Mouse (Mus musculus): ENCODE measurements around the gene Tubd1. TPM values are rescaled to one million over a fixed set of nuclear protein-coding genes. Genes with fewer than 3 reads are reported as not detected.

Gene Tubd1
- total RNA-seq, 2 experiments from 2014 or later = 5.3 to 6.8 TPM

DNA sequence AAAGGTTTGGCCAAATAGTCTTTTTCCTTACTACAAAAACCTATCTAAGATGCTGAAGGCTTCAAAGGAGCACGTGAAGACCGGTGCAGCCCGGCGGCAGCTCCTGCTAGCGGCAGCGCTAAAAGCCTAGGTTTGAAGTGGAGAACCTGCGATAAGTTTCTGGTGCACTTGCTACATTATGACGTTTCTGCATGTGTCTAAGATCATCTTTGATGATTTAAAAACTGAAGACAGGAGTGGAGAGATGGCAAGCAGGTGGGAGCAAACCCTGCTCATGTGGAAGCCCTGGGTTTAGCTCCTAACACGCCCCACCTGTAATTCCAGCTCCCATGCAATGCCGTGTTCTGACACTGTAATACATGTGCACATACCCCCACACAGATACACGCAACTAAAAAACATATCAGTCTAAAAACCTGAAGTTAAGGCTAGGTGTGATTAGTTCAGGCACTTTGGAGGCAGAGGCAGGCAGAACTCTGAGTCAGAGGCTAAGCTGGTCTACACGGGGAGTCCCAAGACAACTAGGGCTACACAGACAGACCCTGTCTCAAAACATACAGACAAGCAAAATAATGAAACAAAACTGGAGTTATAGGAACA lies 37.3 kb downstream of the Tubd1 start:
- intact Hi-C loops (cut with DNase I) = no loop called here
- no peak for DNase-seq (ENCODE audit: low spot score in 2 of 2)

DNA sequence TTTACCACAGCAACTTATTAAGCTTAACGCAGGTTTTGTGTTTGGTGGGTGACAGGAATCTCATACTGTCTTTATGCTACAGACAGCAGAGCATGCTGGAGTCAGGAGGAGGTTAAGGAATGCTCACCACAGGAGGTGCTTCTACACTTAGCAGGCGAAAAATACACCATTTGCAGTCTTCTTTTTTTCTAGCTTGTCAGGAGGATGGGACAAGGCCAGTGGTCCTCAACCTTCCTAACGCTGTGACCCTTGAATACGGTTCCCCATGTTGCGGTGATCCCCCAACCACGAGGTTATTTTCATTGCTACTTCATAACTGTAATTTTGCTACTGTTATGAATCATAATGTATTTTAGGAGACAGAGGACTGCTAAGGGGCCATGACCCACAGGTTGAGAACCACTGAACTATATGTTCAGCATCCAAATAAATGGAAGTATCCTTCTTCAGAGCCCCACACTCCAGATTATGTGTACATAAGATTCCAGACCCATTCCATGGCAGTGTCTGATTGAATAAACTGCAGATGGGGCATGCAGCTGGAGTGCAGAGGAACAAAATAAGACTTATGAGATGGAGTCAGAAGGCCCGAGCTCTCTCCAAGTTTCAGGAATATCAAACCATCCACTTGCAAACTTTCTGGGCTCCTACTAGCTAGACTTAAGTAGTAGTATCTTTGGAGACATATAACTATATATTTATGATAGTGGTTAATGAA lies 37.9 kb downstream of the Tubd1 start:
- DNase-seq (ENCODE audit: low spot score in 2 of 2) = no peak
- intact Hi-C loops (cut with DNase I) = no loop called here

DNA sequence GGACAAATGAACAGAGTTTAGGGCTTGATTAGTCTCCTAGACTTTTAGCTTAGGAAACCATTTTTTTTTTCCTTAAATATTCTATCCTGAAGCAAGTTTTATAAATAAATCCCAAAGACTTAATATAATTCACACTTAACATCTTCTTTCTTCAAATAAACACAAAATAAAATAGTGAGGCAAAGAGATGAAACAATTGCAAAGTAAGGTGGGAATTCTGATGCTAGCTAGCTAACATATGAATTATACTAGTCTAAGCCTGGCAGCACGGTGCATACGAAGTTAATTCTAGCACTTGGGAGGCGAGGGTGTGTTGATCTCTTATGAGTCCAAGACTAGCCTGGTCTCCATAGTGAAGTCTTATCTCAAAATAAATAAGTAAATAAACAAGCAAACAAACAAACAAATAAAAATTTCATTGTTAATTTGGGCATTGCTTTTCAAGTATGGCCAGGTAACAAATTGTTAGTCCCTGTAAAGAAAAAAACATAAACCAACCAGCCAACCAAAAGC lies 38.6 kb downstream of the Tubd1 start:
- no peak for DNase-seq (ENCODE audit: low spot score in 2 of 2)
- intact Hi-C loops (cut with DNase I) = no loop called here

DNA sequence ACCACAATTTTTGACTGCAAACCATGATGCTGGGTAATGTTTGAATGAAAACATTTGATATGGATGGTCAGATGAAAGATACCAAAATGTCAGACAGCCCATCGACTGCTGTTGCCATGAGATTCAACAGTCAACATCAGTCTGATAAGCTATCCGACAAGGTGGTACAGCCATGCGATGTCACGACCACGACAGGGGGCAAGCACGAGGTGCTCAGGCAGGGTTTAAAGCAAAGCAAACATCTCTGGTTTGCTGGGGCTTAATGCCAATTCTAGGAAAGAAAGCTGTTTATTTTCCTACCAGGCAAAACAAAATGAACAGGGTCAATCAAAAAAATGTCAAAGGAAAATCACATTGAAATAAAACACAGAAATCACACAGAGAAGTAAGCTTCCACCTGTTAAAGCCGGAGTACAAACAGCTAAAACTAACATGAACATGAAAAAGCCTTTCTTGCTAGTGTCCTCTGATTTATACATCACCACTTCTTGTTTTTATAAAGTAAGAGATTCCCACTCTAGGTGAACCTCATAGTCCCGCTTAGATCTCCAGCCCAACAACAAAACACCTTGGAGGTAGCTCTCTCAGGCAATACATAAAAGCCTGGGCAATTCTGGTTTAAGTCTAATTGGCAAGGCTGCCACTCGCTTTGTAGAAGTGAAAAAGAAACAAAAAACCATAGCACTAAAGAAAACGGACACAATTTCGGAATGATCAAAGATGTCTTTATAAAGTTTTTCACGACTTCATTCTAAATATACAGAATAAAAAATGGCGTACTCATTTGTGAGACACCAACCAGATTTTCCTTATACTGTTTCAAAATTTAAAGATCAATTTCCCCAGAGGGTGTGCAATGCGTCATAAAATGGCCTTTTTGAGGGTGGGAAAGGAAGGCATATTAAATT lies 39.5 kb downstream of the Tubd1 start:
- intact Hi-C loops (cut with DNase I) = no loop called here

DNA sequence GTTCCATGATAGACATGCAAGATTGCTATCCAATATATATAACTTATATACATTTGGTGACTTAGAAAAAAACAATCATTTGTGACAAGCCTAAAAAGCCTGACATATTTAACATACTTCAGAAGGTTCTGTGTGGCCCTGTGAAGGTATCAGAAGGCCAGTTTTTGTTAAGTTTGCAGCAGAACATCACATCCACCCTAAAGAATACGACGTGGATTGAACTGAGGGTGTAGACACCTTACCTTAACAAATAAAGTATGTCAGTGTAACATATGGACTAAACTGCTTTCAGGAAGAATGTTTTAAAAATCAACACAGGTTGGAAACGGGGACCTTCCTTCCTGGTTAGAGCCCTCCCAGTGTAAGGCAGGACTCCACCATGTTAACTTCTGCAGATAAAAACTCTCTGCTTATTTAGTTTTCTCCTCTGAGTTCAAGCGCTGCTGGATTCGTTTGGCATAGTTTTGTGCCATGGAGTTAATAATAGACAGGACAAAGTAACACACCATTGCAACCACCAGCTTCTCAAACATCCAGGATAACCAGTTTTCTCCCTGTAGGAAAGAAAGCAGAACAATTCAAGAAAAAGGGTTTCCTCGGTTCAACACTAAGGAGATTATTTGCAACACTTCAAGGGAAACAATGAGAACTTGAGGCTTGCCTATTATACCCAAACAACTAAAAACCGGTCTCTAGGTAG lies 40.3 kb downstream of the Tubd1 start:
- no peak for DNase-seq (ENCODE audit: low spot score in 2 of 2)
- intact Hi-C loops (cut with DNase I) = no loop called here

More for the DNA sequence above, 39.5 kb downstream of the Tubd1 start:
- DNase-seq (ENCODE audit: low spot score in 2 of 2) = no peak

DNA sequence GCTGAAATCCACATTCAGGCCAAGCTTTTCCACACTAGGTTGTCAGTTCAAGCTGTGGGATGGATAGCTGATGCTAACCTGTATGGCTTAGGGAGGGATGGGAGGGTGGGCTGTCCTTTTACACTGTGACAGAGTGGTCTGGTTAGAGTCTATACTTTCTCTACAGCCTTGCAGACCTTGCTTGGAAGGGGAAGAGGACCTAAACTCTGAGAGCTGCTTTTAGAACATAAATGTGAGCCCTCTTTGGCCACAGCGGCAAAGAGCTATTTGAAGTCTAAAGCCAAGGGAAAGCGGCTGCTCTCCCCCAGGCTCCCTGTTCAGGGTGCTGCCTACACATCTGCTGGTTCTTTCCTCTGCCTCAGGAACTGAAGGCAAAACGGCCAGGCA lies 40.8 kb downstream of the Tubd1 start:
- no peak for DNase-seq (ENCODE audit: low spot score in 2 of 2)
- intact Hi-C loops (cut with DNase I) = no loop called here

DNA sequence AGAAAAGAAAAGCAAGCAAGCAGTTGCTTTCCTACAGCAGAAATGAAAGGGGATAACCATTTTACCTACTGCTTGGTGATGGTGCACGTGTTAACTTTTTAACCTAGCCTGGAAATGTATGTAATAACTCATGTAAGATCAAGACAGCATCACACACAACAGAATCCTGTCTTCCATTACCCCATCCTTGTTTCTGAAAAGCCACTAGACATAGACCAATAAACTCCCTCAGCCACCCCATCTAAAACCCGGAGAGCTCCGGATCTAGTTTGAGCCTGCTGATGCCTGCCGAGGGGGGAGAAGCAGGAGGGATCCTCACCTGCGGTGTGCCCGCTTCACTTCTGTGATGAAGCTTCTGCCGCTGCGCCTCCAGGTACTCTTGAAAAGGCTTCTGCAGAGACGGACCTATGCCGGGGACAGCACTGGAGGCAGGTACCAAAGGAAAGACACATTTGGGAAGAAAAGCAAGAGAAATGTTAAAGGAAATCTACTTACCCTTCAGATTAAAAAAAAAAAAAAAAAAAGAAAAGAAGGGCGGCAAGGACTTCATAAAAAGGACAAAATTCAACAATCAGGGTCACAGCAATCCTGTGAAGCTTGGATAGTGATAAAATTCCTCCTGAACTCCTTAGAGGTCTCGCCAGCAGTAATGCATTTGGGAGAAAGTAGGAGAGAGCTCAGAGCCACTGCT lies 41.5 kb downstream of the Tubd1 start:
- intact Hi-C loops (cut with DNase I) = no loop called here
- DNase-seq (ENCODE audit: low spot score in 2 of 2) = no peak

DNA sequence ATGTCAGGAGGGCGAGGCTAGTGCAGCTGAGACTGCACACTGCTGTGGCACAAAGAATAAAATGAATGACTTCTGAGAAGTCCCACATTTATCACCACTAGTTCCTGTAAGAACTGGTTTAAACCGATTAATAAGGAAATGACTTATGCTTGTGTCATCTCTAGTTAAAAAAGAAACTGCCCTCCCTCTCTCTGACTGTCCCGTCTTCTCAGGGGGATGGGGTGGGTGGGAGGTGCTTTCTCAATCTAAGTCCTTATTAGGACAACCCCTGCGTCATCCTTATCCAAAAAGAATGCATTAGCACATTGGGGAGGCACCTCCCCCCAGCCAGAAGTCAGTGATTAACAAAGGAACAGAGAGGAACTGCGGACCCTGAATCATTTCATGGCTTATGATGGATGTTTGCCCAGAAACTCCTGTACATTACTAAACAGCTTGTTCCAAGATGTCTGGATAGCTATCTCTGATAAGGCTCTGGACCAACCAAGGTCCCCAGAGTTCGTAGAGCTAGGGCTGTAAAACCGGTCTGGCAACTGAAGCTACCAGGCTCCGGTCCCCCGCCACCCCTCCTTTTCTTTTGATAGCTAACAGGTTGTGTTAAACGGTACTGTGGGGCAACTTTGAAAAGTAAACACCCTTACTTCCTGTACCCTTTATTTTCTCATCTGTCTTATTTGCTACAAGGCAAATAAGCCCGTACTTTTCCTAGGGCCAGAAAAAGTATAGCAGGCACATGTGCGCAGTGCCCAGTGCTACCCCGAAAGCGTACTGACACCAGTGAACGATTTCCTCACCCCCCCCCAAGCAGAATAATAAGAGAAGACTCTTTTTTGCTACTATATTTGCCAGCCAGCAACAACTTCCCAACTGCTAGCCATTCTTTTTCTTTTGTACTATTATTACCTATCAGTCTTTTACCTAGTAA lies 42.3 kb downstream of the Tubd1 start:
- DNase-seq (ENCODE audit: low spot score in 2 of 2) = peak in 1 of 2 experiments; percentile 20
- intact Hi-C loops (cut with DNase I) = no loop called here

DNA sequence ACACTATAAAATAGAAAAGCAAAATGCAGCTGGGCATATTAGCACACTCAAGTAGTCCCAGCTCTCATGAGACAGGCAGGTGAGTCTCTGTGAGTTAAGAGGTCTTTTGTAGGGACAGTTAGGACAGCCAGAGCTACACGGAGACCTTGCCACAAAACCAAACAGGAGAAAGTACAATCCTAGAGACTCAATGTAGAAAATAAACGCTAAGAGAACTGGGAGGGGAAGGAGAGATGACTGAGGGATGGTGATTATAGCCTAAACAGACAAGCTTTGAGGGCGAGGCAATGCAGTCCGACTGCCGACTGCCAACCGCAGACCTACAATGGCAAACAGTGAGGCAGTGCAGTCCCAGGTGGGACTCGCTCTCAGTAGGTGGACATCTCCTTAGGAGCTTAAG lies 43.0 kb downstream of the Tubd1 start:
- DNase-seq (ENCODE audit: low spot score in 2 of 2) = no peak
- intact Hi-C loops (cut with DNase I) = no loop called here

DNA sequence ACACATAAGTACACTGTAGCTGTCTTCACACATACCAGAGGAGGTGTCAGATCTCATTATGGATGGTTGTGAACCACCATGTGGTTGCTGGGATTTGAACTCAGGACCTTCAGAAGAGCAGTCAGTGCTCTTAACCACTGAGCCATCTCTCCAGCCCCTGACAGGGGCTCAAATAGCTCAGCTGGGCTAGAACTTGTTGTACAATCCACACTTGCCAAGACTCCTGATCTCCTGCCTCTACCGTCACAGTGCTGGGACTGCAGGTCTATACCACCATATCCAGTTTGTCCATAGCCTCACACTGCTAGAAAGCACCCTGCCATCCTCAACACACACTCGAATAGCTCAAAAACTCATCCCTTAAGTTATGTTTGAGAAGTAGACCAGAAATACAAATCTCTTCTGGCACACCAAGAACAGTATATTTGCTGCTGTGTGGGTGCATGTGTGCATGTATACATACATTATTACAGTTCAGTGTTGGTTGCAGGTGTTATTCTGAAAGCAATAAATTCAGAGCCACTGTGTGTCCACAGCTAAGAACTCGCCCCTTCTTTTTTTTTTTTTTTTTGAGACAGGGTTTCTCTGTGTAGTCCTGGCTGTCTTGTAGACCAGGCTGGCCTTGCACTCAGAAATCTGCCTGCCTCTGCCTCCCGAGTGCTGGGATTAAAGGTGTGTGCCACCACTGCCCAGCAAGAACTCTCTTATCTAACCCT lies 44.0 kb downstream of the Tubd1 start:
- intact Hi-C loops (cut with DNase I) = no loop called here
- no peak for DNase-seq (ENCODE audit: low spot score in 2 of 2)

DNA sequence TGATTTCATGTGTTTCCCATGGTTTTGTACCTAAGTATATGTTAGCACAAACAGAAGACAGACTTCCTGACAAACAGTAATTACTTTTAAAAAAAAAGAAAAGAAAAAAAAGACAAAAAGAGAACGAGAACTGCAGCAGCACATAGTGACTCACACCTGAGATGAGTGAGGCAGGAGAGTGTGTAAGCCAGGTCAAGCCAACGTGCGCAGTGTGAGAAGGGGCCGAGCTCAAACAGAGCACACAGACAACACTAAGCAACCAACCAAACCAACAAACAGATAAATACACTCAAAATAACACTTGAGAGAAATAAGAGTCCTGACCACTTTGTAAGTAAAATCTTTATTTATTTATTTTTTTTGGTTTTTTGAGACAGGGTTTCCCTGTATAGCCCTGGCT lies 45.3 kb downstream of the Tubd1 start:
- DNase-seq (ENCODE audit: low spot score in 2 of 2) = no peak
- intact Hi-C loops (cut with DNase I) = no loop called here

DNA sequence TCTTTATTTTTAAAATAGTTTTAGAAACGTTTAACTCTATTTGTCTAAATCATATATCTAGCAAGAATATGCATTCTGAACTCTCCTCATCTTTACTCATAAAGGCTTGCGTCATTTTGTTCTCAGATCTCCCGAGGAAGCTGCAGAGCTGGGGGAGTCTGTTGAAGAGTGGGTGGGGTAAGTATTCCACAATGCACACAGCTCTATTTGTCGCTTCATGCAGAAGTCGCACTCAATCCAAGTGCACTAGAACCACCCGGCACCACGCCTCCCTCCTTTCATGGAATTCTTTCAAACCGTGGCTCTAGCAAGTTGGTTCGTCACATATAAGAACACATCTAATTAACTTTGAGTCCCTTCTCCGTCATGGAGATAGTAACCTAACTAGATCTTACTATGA lies 45.8 kb downstream of the Tubd1 start:
- intact Hi-C loops (cut with DNase I) = no loop called here
- DNase-seq (ENCODE audit: low spot score in 2 of 2) = peak in 1 of 2 experiments; percentile 85

DNA sequence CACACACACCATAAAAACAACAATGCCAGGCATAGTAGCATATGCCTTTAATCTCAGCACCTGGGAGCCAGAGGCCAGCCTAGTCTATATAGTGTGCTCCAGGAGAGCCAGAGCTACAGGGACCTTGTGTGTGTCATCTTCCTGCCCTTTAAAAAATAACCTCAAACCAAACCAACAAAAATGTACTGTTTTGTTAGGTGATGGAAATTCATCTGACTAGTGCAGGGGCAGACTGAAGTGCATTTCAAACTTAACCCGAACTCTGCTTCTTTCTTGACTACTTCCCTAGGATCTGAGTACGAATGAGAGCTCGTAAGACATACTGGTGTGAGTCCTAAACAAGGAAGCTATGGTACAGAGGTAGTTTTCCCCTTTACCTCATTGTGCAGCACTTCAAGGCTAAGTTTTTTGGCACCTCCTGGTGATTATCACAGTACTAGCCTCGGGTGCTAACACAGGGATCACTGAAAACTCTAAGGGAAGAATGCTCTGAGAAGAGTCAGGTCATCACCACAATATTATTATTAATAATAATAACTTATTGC lies 46.6 kb downstream of the Tubd1 start:
- DNase-seq (ENCODE audit: low spot score in 2 of 2) = no peak
- intact Hi-C loops (cut with DNase I) = no loop called here

DNA sequence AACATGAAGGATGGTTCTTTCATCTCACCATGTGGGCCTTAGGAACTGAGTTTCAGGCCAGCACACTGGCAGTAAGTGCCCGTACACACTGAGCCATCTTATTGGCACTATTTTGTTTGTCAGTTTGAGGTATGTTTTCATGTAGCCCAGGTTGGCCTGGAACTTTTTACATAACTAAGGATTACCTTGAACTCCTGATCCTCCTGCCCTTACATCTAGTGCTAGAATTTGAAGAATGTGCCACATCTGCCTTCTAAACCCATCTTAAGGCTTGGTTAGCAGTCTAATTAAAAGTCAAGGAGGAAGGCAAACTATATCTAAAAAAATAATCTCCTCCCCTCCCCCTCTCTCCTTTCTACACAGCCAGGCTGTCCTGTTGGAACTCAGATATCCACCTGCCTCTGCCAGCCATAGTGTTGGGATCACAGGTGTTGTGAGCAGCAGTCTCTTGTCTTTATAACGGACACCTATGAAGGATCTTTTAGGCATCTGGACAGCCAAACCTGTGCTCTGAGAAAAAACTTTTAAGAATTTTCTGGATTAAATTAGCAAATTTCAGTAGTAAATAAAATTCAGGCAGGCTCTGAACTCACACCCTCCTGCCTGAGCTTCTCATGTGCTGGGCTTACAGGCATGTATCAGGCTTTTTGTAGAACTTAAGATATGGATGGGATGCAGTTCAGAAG lies 47.3 kb downstream of the Tubd1 start:
- intact Hi-C loops (cut with DNase I) = no loop called here
- no peak for DNase-seq (ENCODE audit: low spot score in 2 of 2)

DNA sequence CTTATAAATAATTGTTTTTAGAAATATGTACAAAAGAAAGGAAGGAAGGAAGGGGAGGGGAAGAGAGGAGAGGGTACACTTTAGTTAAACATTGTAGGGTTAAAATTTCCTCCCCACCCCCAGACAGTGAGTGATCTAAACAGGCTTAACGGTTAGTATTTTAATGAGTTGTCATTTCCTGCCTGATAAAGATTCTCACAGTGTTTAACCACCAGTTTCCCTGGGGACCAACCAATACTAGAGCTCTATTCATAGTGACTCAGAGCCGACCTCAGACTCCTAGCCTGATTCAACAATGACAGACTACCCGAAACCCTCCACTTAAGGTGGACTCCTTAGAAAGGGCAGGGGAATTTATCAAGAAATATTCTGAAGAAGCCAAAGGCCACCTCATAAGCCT lies 48.2 kb downstream of the Tubd1 start:
- intact Hi-C loops (cut with DNase I) = no loop called here
- no peak for DNase-seq (ENCODE audit: low spot score in 2 of 2)

DNA sequence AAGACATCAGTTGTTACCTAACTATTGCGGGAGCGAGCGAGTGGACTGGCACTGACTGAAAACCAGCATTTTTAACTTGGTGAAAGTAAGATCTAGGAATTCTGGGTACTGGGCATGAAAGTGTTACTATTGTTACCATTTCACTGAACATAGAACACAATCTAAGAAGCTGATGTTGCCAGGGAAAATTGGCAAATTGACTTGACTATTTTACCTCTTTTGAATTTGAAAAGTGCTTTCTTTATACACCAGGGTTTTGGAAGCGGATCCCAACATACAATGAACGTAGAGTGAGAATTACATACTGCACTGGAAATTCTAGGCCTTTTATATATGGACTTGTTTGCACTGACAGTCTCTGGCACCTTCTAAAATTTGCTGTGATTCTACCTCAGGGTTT lies 48.7 kb downstream of the Tubd1 start:
- DNase-seq (ENCODE audit: low spot score in 2 of 2) = no peak
- intact Hi-C loops (cut with DNase I) = no loop called here
